Mouse (Mus musculus): ENCODE measurements around the gene Smco2. TPM values are rescaled to one million over a fixed set of nuclear protein-coding genes. Genes with fewer than 3 reads are reported as not detected.
A peak's percentile ranks its signal among the peaks of the same experiment; 100 is the strongest.

The Smco2 gene
- polyA plus RNA-seq, 2 experiments, result not detected

GRCm38 (mm10) chr6:146824727-146825486, 25.0 kb upstream of the Smco2 start:
- WGBS (ENCODE audit: insufficient replicate concordance), result 39% methylated on average over 16 of the region's 16 CpGs
- DNase-seq (ENCODE audit: low read depth in 3 of 3, low spot score in 3 of 3), result peak; percentile 12 to 30 (median 14)
- Histone ChIP-seq H3K4me1 (replicated peaks; ENCODE audit: control insufficient read depth in 2 of 2, insufficient read depth in 2 of 2, low read length in 1 of 2) (peaks cover 0 to 3% of the 10 kb centered on the region in 2 experiments; a peak in 1 of 4 replicates), H3K9ac (replicated peaks) (no peak overlapping the region), H3K27ac (no peak overlapping the region), H3K4me3 (ENCODE audit: insufficient read depth in 1 of 2, low read depth in 2 of 2, low read length in 2 of 2) (no peak overlapping the region), H3K9me3 (ENCODE audit: control insufficient read depth, low read length) (no peaks in the 10 kb centered on the region), H3K4me2 (ENCODE audit: low read depth) (no peak overlapping the region), H3K27me3 (ENCODE audit: control insufficient read depth, insufficient read depth, low read length) (no peaks in the 10 kb centered on the region), H3K36me3 (replicated peaks; ENCODE audit: control insufficient read depth, insufficient read depth, low read depth) (no peaks in the 10 kb centered on the region)
- TF ChIP-seq EP300 (IDR thresholded peaks at IDR 0.05; ENCODE audit: low read depth) (no peak), CTCF (IDR thresholded peaks at IDR 0.05; ENCODE audit: low read depth) (peak; percentile 95)
- ATAC-seq (ENCODE audit: insufficient read depth), result no peak

DNA sequence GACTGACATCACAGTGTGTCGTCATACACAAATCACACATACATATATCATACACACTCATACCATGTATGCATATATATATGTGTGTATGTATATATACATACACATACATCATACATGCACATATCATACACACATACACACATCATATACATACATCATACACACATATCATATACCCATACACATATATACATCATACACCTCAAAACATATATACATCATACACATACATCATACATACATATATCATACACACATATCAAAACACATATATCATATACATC, 24.5 kb upstream of the Smco2 start:
- TF ChIP-seq CTCF (IDR thresholded peaks at IDR 0.05; ENCODE audit: low read depth), result no peak
- TF ChIP-seq EP300 (IDR thresholded peaks at IDR 0.05; ENCODE audit: low read depth), result no peak
- no peak overlapping the region for H3K4me2 ChIP-seq (ENCODE audit: low read depth)
- WGBS (ENCODE audit: insufficient replicate concordance), result 79% methylated on average over 1 of the region's 1 CpGs
- no peaks in the 10 kb centered on the region for H3K27me3 ChIP-seq (ENCODE audit: control insufficient read depth, insufficient read depth, low read length)
- no peak overlapping the region for H3K4me3 ChIP-seq (ENCODE audit: insufficient read depth in 1 of 2, low read depth in 2 of 2, low read length in 2 of 2)
- H3K27ac ChIP-seq, result no peak overlapping the region
- DNase-seq (ENCODE audit: low read depth in 3 of 3, low spot score in 3 of 3), result no peak
- peaks cover 0 to 3% of the 10 kb centered on the region in 2 experiments; a peak in 1 of 4 replicates for H3K4me1 ChIP-seq (replicated peaks; ENCODE audit: control insufficient read depth in 2 of 2, insufficient read depth in 2 of 2, low read length in 1 of 2)
- no peaks in the 10 kb centered on the region for H3K9me3 ChIP-seq (ENCODE audit: control insufficient read depth, low read length)
- ATAC-seq (ENCODE audit: insufficient read depth), result no peak
- no peak overlapping the region for H3K9ac ChIP-seq (replicated peaks)
- no peaks in the 10 kb centered on the region for H3K36me3 ChIP-seq (replicated peaks; ENCODE audit: control insufficient read depth, insufficient read depth, low read depth)

GRCm38 (mm10) chr6:146831320-146831719, 18.6 kb upstream of the Smco2 start:
- Histone ChIP-seq H3K9me3 (ENCODE audit: control insufficient read depth, low read length) (no peaks in the 10 kb centered on the region), H3K27ac (no peak overlapping the region), H3K9ac (replicated peaks) (no peak overlapping the region), H3K27me3 (ENCODE audit: control insufficient read depth, insufficient read depth, low read length) (no peaks in the 10 kb centered on the region), H3K4me1 (replicated peaks; ENCODE audit: control insufficient read depth in 2 of 2, insufficient read depth in 2 of 2, low read length in 1 of 2) (no peaks in the 10 kb centered on the region), H3K4me2 (ENCODE audit: low read depth) (no peak overlapping the region), H3K36me3 (replicated peaks; ENCODE audit: control insufficient read depth, insufficient read depth, low read depth) (no peaks in the 10 kb centered on the region), H3K4me3 (ENCODE audit: insufficient read depth in 1 of 2, low read depth in 2 of 2, low read length in 2 of 2) (no peak overlapping the region)
- 76% methylated on average over 12 of the region's 12 CpGs for WGBS (ENCODE audit: insufficient replicate concordance)
- ATAC-seq (ENCODE audit: insufficient read depth) (no peak), DNase-seq (ENCODE audit: low read depth in 3 of 3, low spot score in 3 of 3) (no peak)
- TF ChIP-seq CTCF (IDR thresholded peaks at IDR 0.05; ENCODE audit: low read depth) (no peak), EP300 (IDR thresholded peaks at IDR 0.05; ENCODE audit: low read depth) (no peak)

- peak in 1 of 3 experiments; percentile 28 for DNase-seq (ENCODE audit: low read depth in 3 of 3, low spot score in 3 of 3)
- H3K4me2 ChIP-seq (ENCODE audit: low read depth), result no peak overlapping the region
- TF ChIP-seq EP300 (IDR thresholded peaks at IDR 0.05; ENCODE audit: low read depth), result no peak
- peak; percentile 81 for TF ChIP-seq CTCF (IDR thresholded peaks at IDR 0.05; ENCODE audit: low read depth)
- no peak for ATAC-seq (ENCODE audit: insufficient read depth)
- H3K4me1 ChIP-seq (replicated peaks; ENCODE audit: control insufficient read depth in 2 of 2, insufficient read depth in 2 of 2, low read length in 1 of 2), result no peaks in the 10 kb centered on the region
- H3K4me3 ChIP-seq (ENCODE audit: insufficient read depth in 1 of 2, low read depth in 2 of 2, low read length in 2 of 2), result no peak overlapping the region
- no peak overlapping the region for H3K9ac ChIP-seq (replicated peaks)
- no peaks in the 10 kb centered on the region for H3K36me3 ChIP-seq (replicated peaks; ENCODE audit: control insufficient read depth, insufficient read depth, low read depth)
- 44% methylated on average over 6 of the region's 6 CpGs for WGBS (ENCODE audit: insufficient replicate concordance)
- H3K9me3 ChIP-seq (ENCODE audit: control insufficient read depth, low read length), result no peaks in the 10 kb centered on the region
- no peak overlapping the region for H3K27ac ChIP-seq
- no peaks in the 10 kb centered on the region for H3K27me3 ChIP-seq (ENCODE audit: control insufficient read depth, insufficient read depth, low read length)
These were observed 16.2 kb upstream of the Smco2 start for GRCm38 (mm10) chr6:146833485-146834314.

DNA sequence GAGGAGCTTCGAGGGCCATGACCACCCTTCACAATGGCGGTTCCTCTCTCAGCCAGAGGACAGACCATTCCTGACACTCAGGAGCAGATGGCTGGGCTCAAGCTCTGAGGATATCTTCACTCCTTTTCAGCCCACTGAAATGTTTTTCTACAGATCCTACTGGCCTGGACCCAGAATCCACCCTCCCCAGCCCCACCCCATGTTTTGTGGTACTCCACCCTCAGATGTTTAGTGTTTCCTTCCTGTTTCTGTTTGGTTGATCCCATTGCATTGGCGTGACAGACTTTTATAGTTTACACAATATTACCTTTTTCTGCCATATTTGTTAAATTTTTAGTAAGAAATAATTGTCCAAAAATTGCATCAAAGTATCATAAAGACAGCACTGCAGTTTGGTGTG, 15.6 kb upstream of the Smco2 start:
- no peak for DNase-seq (ENCODE audit: low read depth in 3 of 3, low spot score in 3 of 3)

More for the DNA sequence above, 15.6 kb upstream of the Smco2 start:
- H3K27me3 ChIP-seq (ENCODE audit: control insufficient read depth, insufficient read depth, low read length), result no peaks in the 10 kb centered on the region
- no peak overlapping the region for H3K4me3 ChIP-seq (ENCODE audit: insufficient read depth in 1 of 2, low read depth in 2 of 2, low read length in 2 of 2)
- H3K4me1 ChIP-seq (replicated peaks; ENCODE audit: control insufficient read depth in 2 of 2, insufficient read depth in 2 of 2, low read length in 1 of 2), result no peaks in the 10 kb centered on the region
- no peak for TF ChIP-seq EP300 (IDR thresholded peaks at IDR 0.05; ENCODE audit: low read depth)
- no peak for TF ChIP-seq CTCF (IDR thresholded peaks at IDR 0.05; ENCODE audit: low read depth)
- H3K27ac ChIP-seq, result no peak overlapping the region
- H3K36me3 ChIP-seq (replicated peaks; ENCODE audit: control insufficient read depth, insufficient read depth, low read depth), result no peaks in the 10 kb centered on the region
- no peaks in the 10 kb centered on the region for H3K9me3 ChIP-seq (ENCODE audit: control insufficient read depth, low read length)
- no peak overlapping the region for H3K4me2 ChIP-seq (ENCODE audit: low read depth)
- no peak for ATAC-seq (ENCODE audit: insufficient read depth)
- 39% methylated on average over 3 of the region's 3 CpGs for WGBS (ENCODE audit: insufficient replicate concordance)
- no peak overlapping the region for H3K9ac ChIP-seq (replicated peaks)
